Mouse (Mus musculus): ENCODE data around the gene Dupd1. TPM values are rescaled to one million over a fixed set of nuclear protein-coding genes. Genes with fewer than 3 reads are reported as not detected.

The Dupd1 gene
- not detected in 2 replicates for polyA plus RNA-seq (2016; fragmentation: Nextera tagmentation; extraction: Ambion mirVana)

DNA sequence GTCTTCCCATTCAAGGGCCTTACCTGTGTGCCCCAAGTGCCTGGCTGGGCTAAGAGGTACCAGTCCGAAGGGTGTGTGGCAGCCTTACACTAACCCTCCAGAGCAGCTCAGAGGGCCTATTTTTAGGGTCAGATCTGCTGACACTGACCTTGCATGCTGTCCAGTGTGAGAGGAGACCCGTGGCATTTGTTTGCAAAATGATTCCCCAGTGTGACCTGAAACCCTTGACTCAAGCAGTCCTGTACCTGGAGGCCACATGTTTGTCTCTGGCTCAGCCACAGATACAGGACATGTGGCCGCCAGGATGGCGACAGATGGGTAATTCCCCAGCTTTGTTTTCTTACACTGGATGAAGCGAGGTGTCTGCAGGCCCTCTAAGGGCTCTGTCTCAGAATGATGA lies at the start of gene Dupd1:
Dupd1 (minus strand) TSS at position 91 of the 400 bp plus-strand sequence.
- Histone ChIP-seq H3K27ac (replicated peaks) (0 out of 2 replicates have a peak within 1 kb of the TSS, but pooled peaks have one; percentile 49), H3K36me3 (replicated peaks) (no peaks in the 10 kb centered on the region), H3K4me3 (no peak within 1 kb of the TSS), H3K4me1 (peaks cover 37% of the 10 kb centered on the region), H3K27me3 (replicated peaks; ENCODE audit: low read depth, poor library complexity, severe bottlenecking) (no peaks in the 10 kb centered on the region), H3K9me3 (no peaks in the 10 kb centered on the region)
- 63% methylated on average over 5 of the region's 5 CpGs for WGBS
- no peak for DNase-seq (ENCODE audit: low spot score)

DNA sequence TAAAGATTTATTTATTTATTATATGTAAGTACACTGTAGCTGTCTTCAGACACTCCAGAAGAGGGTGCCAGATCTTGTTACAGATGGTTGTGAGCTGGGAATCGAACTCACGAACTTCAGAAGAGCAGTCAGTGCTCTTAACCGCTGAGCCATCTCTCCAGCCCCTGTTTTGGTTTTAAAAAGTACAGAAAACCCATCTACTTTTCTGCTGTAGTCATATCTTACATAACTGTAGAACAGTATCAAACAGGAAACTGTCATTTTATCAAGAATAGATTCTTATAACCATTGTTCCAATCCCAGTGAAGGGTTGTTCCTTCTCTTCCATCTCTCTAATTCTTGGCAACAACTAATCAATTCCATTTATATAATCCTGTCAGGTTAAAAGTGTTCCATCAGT lies 49.4 kb upstream of the Dupd1 start:
- peaks cover 18% of the 10 kb centered on the region for H3K4me1 ChIP-seq
- H3K27me3 ChIP-seq (replicated peaks; ENCODE audit: low read depth, poor library complexity, severe bottlenecking) = no peaks in the 10 kb centered on the region
- no peaks in the 10 kb centered on the region for H3K36me3 ChIP-seq (replicated peaks)
- no peak overlapping the region for H3K27ac ChIP-seq (replicated peaks)
- no peak overlapping the region for H3K4me3 ChIP-seq
- 95% methylated on average over 3 of the region's 3 CpGs for WGBS
- H3K9me3 ChIP-seq = no peaks in the 10 kb centered on the region
- no peak for DNase-seq (ENCODE audit: low spot score)

DNA sequence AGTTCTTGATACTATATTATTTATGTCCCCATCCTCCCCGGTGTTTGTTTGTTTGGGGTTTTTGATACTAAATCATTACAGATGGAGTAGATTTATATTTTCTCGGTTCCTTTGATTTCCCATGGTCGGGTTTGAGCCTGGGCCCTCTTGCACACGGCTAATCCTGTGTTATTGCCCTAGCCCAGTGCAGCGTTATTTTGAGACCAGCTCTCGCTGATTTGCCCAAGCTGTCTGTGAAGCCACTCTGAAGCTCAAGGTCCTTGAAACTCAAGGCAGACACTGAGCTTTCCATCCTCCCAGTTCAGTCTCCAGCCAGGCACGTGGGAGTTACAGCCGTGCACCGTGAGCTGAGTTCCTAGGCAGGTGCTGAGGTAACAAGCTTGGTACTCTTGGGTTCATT lies 47.2 kb upstream of the Dupd1 start:
- Histone ChIP-seq H3K27ac (replicated peaks) (no peak overlapping the region), H3K36me3 (replicated peaks) (no peaks in the 10 kb centered on the region), H3K9me3 (no peaks in the 10 kb centered on the region), H3K4me1 (peaks cover 6% of the 10 kb centered on the region; the same call in 1 of the 2 replicates), H3K4me3 (no peak overlapping the region), H3K27me3 (replicated peaks; ENCODE audit: low read depth, poor library complexity, severe bottlenecking) (no peaks in the 10 kb centered on the region)
- 89% methylated on average over 9 of the region's 9 CpGs for WGBS
- no peak for DNase-seq (ENCODE audit: low spot score)

DNA sequence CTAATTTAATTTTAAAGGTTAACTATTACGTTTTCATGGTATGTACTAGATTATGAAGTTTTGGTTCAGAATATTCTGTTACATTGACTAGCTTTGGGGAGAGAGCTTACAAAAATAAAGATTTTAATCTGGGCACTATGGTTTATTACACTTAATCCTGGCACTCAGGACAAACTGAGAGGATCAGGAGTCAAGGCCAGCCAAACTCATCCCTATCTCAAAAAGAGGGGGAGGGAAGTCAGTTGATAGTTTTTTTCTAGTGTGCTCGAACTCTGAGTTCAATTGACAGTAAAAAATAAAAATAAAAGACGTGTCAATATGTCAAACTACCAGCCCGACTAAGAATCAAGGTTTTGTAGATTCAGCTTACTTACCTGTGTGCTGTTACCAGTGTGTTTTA lies 39.0 kb upstream of the Dupd1 start:
- H3K27ac ChIP-seq (replicated peaks) = no peak overlapping the region
- WGBS = 85% methylated on average over 4 of the region's 4 CpGs
- H3K27me3 ChIP-seq (replicated peaks; ENCODE audit: low read depth, poor library complexity, severe bottlenecking) = no peaks in the 10 kb centered on the region
- H3K4me1 ChIP-seq = peaks cover 20% of the 10 kb centered on the region; the same call in 1 of the 2 replicates
- H3K9me3 ChIP-seq = no peaks in the 10 kb centered on the region
- no peaks in the 10 kb centered on the region for H3K36me3 ChIP-seq (replicated peaks)
- H3K4me3 ChIP-seq = no peak overlapping the region
- no peak for DNase-seq (ENCODE audit: low spot score)

DNA sequence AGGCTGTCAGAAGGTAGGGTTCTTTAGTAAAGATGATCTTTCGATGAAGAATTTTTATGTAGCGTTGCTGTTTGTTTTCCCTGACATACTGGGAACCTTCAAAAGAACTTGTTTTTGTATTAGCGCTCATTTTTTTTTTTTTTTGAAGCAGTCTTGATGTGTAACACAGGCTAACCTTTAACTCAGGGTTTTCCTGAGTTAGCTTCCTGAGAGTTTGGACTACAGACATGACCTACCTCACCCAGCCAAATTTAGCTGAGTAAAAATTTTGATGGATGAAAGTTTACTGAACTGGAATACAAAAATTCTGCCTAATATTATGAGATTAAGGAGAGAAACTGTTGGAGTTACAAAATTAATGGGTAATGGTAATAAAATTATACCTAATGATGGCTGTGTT lies 38.0 kb upstream of the Dupd1 start:
- Histone ChIP-seq H3K9me3 (no peaks in the 10 kb centered on the region), H3K27ac (replicated peaks) (no peak overlapping the region), H3K36me3 (replicated peaks) (no peaks in the 10 kb centered on the region), H3K4me3 (no peak overlapping the region), H3K4me1 (peaks cover 23% of the 10 kb centered on the region; the same call in 1 of the 2 replicates), H3K27me3 (replicated peaks; ENCODE audit: low read depth, poor library complexity, severe bottlenecking) (no peaks in the 10 kb centered on the region)
- DNase-seq (ENCODE audit: low spot score) = no peak
- WGBS = 94% methylated on average over 3 of the region's 3 CpGs

DNA sequence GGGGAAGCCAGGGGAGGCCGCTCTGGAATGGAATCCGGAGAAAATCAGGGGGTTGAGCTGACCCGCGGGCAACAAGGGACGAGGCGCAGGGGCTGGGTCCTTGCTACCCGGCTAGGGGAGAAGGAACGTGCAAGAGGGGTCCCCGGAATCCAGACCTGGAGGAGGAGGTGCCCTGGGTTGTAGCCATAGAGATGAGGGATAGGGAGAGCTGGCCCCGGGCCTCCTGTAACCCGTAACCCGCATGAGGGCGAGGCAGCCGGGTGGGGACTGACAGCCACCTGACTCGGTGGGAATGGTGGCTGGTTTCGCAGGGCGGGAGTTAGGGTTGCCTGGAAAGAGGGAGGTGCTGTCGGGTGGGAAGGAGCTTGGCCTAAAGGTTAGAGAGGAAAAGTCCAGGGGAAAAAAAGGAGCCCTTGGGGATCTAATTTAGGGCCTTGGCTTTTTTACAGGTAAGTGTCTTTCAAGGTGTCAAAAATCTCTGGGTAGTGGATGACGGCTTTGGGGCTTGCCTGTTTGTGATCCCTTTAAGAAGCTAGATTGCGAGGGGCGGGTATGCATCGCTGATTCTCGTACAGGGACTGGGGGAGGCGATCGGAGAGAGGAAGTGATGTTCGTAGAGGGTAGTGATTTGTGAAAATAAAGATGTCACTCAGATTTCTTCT lies 36.6 kb upstream of the Dupd1 start, which contains the start of gene Dusp13:
Dusp13 (minus strand) TSS at position 301 of the 662 bp plus-strand sequence.
- Histone ChIP-seq H3K9me3 (no peaks in the 10 kb centered on the region), H3K4me1 (peaks cover 23% of the 10 kb centered on the region; the same call in 1 of the 2 replicates), H3K27me3 (replicated peaks; ENCODE audit: low read depth, poor library complexity, severe bottlenecking) (no peaks in the 10 kb centered on the region), H3K36me3 (replicated peaks) (no peaks in the 10 kb centered on the region), H3K27ac (replicated peaks) (peak within 1 kb of the TSS; percentile 81), H3K4me3 (peak within 1 kb of the TSS; percentile 74)
- DNase-seq (ENCODE audit: low spot score) = peak; percentile 73
- WGBS = under 1% methylated on average over 26 of the region's 26 CpGs

DNA sequence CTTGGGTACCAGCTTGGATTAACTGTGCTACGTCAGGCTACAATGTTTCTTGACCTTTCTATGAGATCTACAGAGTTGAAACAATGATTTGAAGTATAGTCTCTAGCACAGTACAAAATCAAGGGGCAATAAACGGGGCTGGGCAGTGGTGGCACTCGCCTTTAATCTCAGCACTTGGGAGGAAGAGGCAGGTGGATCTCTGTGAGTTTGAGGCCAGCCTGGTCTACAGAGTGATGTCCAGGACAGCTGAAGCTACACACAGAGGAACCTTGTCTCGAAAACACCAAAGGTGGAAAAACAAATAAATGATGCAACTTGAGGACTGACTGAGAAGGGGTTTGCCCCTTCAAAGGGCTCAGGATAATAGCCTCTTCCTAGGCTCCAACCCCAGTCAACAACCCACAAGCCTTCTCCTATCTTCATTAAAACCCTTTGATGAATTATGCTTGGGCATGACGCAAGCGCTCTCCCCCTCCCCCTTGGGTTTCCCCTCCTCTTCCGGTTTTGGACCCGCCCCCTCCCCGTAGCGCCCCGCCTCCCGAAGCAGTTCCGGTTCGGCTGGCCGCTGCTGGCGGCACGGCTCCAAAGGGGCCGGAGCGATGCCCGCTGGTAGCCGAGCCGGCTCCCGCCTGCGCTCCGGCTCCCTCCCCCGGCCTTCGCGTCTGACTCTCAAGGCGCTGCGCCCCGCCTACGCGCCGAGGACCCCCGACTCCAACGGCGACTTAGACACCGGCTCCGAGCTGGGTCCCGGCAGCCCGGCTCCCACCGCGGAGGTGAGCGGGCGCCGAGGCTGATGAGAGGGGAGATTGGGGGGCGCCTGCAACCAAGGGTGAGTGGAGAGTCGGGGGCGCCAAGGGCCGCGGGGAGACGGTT lies 35.9 kb upstream of the Dupd1 start, which contains the start of gene Samd8:
Samd8 (plus strand) TSS at position 524 of the 873 bp plus-strand sequence.
- Histone ChIP-seq H3K36me3 (replicated peaks) (no peaks in the 10 kb centered on the region), H3K27ac (replicated peaks) (peak within 1 kb of the TSS; percentile 81), H3K27me3 (replicated peaks; ENCODE audit: low read depth, poor library complexity, severe bottlenecking) (no peaks in the 10 kb centered on the region), H3K4me3 (peak within 1 kb of the TSS; percentile 74), H3K9me3 (no peaks in the 10 kb centered on the region), H3K4me1 (peaks cover 23% of the 10 kb centered on the region; the same call in 1 of the 2 replicates)
- DNase-seq (ENCODE audit: low spot score) = peak; percentile 93
- WGBS = 6% methylated on average over 52 of the region's 52 CpGs

DNA sequence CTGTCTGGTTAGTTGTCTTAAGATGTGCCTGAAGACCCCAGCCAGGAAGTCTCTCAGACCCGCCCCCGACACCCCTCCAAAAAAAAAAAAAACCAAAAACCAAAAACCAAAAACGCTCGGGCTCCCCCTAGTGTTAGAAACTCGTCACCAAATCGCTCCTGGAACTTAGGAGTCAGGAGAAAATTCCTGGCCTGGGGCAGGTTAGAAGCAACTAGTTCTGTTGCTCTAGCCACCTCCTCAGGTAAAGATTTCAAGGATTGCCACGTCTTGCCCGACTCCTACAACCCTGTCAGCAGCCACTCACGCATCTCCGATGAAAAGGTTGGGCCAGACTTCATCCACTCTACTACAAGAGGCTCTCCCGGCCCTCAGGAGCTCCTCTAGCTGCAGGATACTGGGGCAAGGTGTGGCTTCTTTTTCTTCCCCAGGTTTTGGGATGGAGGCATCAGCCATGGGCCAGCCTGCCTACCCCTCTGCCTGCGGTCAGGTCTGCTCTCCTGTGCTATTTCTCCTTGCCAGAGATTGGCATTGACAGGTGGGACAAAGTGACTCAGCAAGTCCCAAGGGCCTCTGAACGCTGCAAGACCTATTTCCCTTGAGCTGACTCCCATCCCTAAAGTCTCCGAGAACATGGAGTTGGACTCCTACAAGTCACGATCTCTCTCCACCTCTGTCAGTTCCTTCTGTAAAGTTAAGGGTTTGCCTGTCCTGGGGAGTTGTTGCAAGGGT lies 33.9 kb upstream of the Dupd1 start:
- no peaks in the 10 kb centered on the region for H3K9me3 ChIP-seq
- H3K27me3 ChIP-seq (replicated peaks; ENCODE audit: low read depth, poor library complexity, severe bottlenecking) = 0 out of 2 replicates have a peak, but pooled peaks cover 3% of the 10 kb centered on the region
- no peak overlapping the region for H3K27ac ChIP-seq (replicated peaks)
- 43% methylated on average over 15 of the region's 15 CpGs for WGBS
- no peak overlapping the region for H3K4me3 ChIP-seq
- peak; percentile 45 for DNase-seq (ENCODE audit: low spot score)
- no peaks in the 10 kb centered on the region for H3K36me3 ChIP-seq (replicated peaks)
- peaks cover 31% of the 10 kb centered on the region for H3K4me1 ChIP-seq

DNA sequence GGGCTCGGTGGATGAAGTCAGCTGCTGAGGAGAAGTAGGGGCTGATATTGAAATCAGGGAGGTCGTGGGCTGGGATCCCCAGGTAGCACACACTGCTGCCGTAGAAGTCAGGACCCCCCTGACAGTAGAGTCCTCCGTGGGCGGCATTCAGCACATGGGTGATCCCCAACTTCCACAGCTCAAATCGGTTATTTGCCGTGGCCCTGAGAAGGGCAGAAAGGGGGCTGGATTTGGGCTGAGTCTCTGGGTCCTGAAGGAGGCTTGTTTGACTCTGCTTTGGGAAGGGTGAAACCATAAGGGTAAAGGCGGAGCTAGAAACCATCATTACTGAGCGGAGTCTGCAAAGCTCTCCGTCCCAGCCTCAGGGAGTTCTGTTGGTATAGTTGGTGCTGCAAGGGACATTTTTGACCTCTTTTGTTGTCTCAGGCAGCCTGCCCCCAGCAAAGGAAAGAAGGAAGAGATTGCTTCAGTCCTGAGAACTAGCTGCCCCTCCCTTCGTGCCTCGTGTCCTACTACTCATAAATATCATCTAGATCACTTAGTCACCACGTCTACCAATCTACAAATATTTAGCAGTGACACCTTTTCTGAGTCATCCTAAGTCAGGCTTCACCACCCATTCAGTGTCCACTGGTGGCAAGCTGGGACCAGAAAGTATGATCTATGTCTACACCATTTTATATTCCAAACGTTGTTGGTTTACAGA lies 33.2 kb upstream of the Dupd1 start:
- Histone ChIP-seq H3K9me3 (no peaks in the 10 kb centered on the region), H3K4me1 (peaks cover 31% of the 10 kb centered on the region), H3K27me3 (replicated peaks; ENCODE audit: low read depth, poor library complexity, severe bottlenecking) (peaks cover 10% of the 10 kb centered on the region; the same call in 1 of the 2 replicates), H3K36me3 (replicated peaks) (no peaks in the 10 kb centered on the region), H3K27ac (replicated peaks) (no peak overlapping the region), H3K4me3 (no peak overlapping the region)
- WGBS = 74% methylated on average over 14 of the region's 14 CpGs
- DNase-seq (ENCODE audit: low spot score) = peak; percentile 7

DNA sequence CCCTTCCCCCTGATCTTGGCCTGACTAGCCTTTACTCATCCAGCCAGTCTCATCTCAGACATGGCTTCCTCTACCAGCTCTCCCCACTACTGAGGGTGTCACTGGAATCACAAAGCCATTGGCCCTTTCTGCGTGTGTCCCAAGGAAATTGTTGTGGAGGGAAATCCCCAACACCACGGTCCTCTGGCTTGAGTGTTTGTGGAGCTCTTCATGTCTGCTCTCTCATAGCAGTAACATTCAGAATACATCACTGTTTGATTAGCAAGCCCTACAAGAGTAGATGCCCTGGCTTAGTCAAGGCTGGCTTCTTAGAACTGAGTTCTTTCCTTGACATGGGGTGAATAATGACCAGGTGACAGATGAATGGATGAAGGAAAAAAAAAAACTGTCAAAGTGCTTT lies 32.5 kb upstream of the Dupd1 start:
- no peak overlapping the region for H3K27ac ChIP-seq (replicated peaks)
- DNase-seq (ENCODE audit: low spot score) = peak; percentile 5

DNA sequence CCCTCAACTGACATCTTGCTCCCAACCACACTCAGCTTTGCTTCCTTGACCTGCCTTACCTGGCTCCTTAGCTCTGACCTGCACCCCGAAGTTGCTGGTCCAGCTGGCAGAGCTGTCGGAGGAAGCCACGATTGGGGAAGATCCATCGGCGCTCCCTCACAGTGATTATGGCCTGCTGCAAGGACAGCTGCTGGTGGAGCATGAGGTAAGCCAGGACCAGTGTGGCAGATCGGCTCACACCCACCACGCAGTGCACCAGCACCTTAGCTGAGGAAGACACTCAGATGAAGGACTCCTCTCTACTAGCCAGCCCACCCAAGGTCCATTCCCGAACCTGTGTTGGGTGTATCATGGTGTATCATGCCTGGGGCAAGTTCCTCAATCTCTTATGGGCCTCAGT lies 31.9 kb upstream of the Dupd1 start:
- Histone ChIP-seq H3K27me3 (replicated peaks; ENCODE audit: low read depth, poor library complexity, severe bottlenecking) (peaks cover 13% of the 10 kb centered on the region; the same call in 1 of the 2 replicates), H3K36me3 (replicated peaks) (no peaks in the 10 kb centered on the region), H3K9me3 (no peaks in the 10 kb centered on the region), H3K4me3 (no peak overlapping the region), H3K4me1 (peaks cover 19% of the 10 kb centered on the region), H3K27ac (replicated peaks) (no peak overlapping the region)
- WGBS = 87% methylated on average over 8 of the region's 8 CpGs
- DNase-seq (ENCODE audit: low spot score) = peak; percentile 4

More for the DNA sequence above, 32.5 kb upstream of the Dupd1 start:
- 94% methylated on average over 2 of the region's 2 CpGs for WGBS
- Histone ChIP-seq H3K9me3 (no peaks in the 10 kb centered on the region), H3K4me3 (no peak overlapping the region), H3K36me3 (replicated peaks) (no peaks in the 10 kb centered on the region), H3K27me3 (replicated peaks; ENCODE audit: low read depth, poor library complexity, severe bottlenecking) (peaks cover 13% of the 10 kb centered on the region; the same call in 1 of the 2 replicates), H3K4me1 (peaks cover 25% of the 10 kb centered on the region)
